Mouse (Mus musculus): ENCODE results near the gene Efl1. TPM values are rescaled to one million over a fixed set of nuclear protein-coding genes. Genes with fewer than 3 reads are reported as not detected.

Efl1 gene
- total and polyA plus RNA-seq, 3 experiments: 19.5 to 27.4 (median 21.0) TPM

DNA sequence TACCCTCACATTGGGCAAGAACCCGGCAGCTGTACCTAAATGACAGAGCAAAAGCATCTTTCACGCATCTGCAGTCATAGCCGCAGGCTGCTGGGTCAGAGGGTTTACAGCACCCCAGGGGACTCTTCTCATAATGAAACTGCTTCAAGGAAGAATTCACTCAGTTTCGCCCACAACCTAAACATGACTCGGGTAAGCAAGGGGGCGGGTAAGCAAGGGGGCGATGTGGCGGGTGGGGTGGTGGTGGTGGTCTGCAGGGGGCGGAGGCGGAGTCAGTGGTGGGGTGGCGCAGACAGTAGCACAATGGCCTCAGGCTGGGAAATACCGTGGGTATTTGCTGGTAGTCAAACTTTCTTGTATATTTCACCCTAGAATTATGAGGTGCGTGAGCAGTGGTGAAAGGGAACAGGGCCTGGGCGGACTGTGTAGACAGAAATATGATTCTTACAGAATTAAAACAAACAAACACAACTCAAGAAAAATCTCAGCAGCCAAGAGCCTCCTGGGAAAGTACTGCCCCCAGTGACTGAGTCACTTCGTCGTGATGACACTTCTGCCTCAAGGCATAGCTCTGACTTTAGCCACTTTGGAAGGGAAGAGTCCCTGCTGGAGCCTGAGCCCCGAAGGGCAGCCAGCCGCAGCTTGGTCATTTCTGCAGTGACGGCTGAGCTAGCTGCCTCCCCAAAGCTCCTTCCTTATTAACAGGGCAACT, 162.9 kb downstream of the Efl1 start:
- no peak overlapping the region for H3K9ac ChIP-seq (ENCODE audit: insufficient read depth, low read depth)
- H3K79me2 ChIP-seq (replicated peaks; ENCODE audit: control insufficient read depth, extremely low read depth, insufficient read depth, poor library complexity, severe bottlenecking): no peaks in the 10 kb centered on the region
- dilution Hi-C loops (cut with MboI; ENCODE audit: extremely low pct_ligation_motif_present, extremely low pct_unique_long_range_greater_than_20kb, low sequenced_read_pairs): no loop called here
- in situ Hi-C loops (cut with MboI; ENCODE audit: low pct_ligation_motif_present, low pct_unique_long_range_greater_than_20kb, low sequenced_read_pairs): no loop called here
- no peak overlapping the region; the same call in 1 of the 2 replicates for H3K27ac ChIP-seq (ENCODE audit: insufficient read depth, low read depth)
- H3K27me3 ChIP-seq (replicated peaks): peaks cover 15% of the 10 kb centered on the region
- H3K4me1 ChIP-seq (ENCODE audit: control insufficient read depth in 1 of 2, insufficient read depth in 2 of 2): peaks cover 16 to 61% of the 10 kb centered on the region in 2 experiments
- no peaks in the 10 kb centered on the region for H3K36me3 ChIP-seq (replicated peaks in 1 of 2; ENCODE audit: control insufficient read depth in 1 of 2, insufficient read depth in 1 of 2, low read length in 1 of 2)
- DNase-seq (ENCODE audit: extremely low read depth): peak; percentile 96
- H3K4me2 ChIP-seq (ENCODE audit: insufficient read depth, low read depth, poor library complexity, severe bottlenecking): peak overlapping the region; percentile 94
- TF ChIP-seq USF2 (conservative IDR thresholded peaks at IDR 0.05; ENCODE audit: low read depth, low read length): no peak
- TF ChIP-seq MAX (IDR thresholded peaks at IDR 0.05; ENCODE audit: low read length): no peak; the same call in 1 of the 2 replicates
- no peak for TF ChIP-seq CTCF (conservative IDR thresholded peaks at IDR 0.05 in 1 of 2, IDR thresholded peaks at IDR 0.05 in 1 of 2; ENCODE audit: low read depth in 2 of 2, low read length in 2 of 2)
- no peak for TF ChIP-seq PAX5 (IDR thresholded peaks at IDR 0.05; ENCODE audit: low read length)
- TF ChIP-seq HCFC1 (IDR thresholded peaks at IDR 0.05; ENCODE audit: low read depth, low read length): 0 out of 2 replicates have a peak, but pooled peaks have one; percentile 25
- TF ChIP-seq KAT2A (IDR thresholded peaks at IDR 0.05; ENCODE audit: insufficient replicate concordance, low read length): no peak
- peak; percentile 47 for TF ChIP-seq ELF1 (IDR thresholded peaks at IDR 0.05; ENCODE audit: low read depth, low read length)
- no peak for TF ChIP-seq MXI1 (IDR thresholded peaks at IDR 0.05; ENCODE audit: low read depth, low read length)
- no peak for TF ChIP-seq E2F4 (IDR thresholded peaks at IDR 0.05; ENCODE audit: insufficient replicate concordance, low read depth, low read length)
- no peak for TF ChIP-seq GABPA (IDR thresholded peaks at IDR 0.05; ENCODE audit: insufficient replicate concordance, low read depth, low read length)
- TF ChIP-seq ZC3H11A (IDR thresholded peaks at IDR 0.05; ENCODE audit: low read depth, low read length): no peak
- peak; percentile 94 for TF ChIP-seq MAFK (IDR thresholded peaks at IDR 0.05; ENCODE audit: insufficient replicate concordance, low read length)
- TF ChIP-seq TCF12 (IDR thresholded peaks at IDR 0.05; ENCODE audit: low read depth, low read length): peak; percentile 96
- TF ChIP-seq NRF1 (IDR thresholded peaks at IDR 0.05; ENCODE audit: low read depth, low read length): no peak
- peak; percentile 98 for TF ChIP-seq IRF4 (IDR thresholded peaks at IDR 0.05; ENCODE audit: low read depth, low read length)
- TF ChIP-seq MAZ (IDR thresholded peaks at IDR 0.05; ENCODE audit: low read depth, low read length): peak; percentile 88; the same call in 1 of the 2 replicates
- peak; percentile 96 for TF ChIP-seq BHLHE40 (IDR thresholded peaks at IDR 0.05; ENCODE audit: low read depth, low read length)
- no peak for TF ChIP-seq POLR2AphosphoS2 (IDR thresholded peaks at IDR 0.05; ENCODE audit: low read depth, low read length)
- no peak for TF ChIP-seq USF1 (IDR thresholded peaks at IDR 0.05; ENCODE audit: low read depth, low read length)
- peak; percentile 92 for TF ChIP-seq MEF2A (IDR thresholded peaks at IDR 0.05; ENCODE audit: borderline replicate concordance, low read depth, low read length)
- TF ChIP-seq SMC3 (IDR thresholded peaks at IDR 0.05; ENCODE audit: low read depth, low read length): peak; percentile 22
- TF ChIP-seq ZMIZ1 (IDR thresholded peaks at IDR 0.05; ENCODE audit: low read depth, low read length): no peak
- 0 out of 2 replicates have a peak, but pooled peaks have one; percentile 45 for TF ChIP-seq TBP (conservative IDR thresholded peaks at IDR 0.05; ENCODE audit: low read depth, low read length)
- no peak for TF ChIP-seq POLR2A (IDR thresholded peaks at IDR 0.05; ENCODE audit: low read depth, low read length)
- TF ChIP-seq ETS1 (conservative IDR thresholded peaks at IDR 0.05; ENCODE audit: low read depth, low read length): peak; percentile 94
- no peak for TF ChIP-seq NELFE (IDR thresholded peaks at IDR 0.05; ENCODE audit: low read depth, low read length)
- TF ChIP-seq ZKSCAN1 (IDR thresholded peaks at IDR 0.05; ENCODE audit: borderline replicate concordance, low read depth, low read length): no peak
- peak; percentile 90 for TF ChIP-seq JUND (conservative IDR thresholded peaks at IDR 0.05; ENCODE audit: low read depth, low read length)
- TF ChIP-seq CHD1 (IDR thresholded peaks at IDR 0.05; ENCODE audit: low read depth, low read length): no peak
- TF ChIP-seq EP300 (IDR thresholded peaks at IDR 0.05; ENCODE audit: low read length): peak; percentile 95
- TF ChIP-seq SIN3A (IDR thresholded peaks at IDR 0.05; ENCODE audit: low read length): peak; percentile 68; the same call in 1 of the 2 replicates
- TF ChIP-seq MYC (IDR thresholded peaks at IDR 0.05; ENCODE audit: low read depth, low read length): no peak
- peak; percentile 97 for TF ChIP-seq RCOR1 (conservative IDR thresholded peaks at IDR 0.05; ENCODE audit: low read depth, low read length)
- no peak for TF ChIP-seq ZNF384 (IDR thresholded peaks at IDR 0.05; ENCODE audit: low read depth, low read length)
- TF ChIP-seq CHD2 (IDR thresholded peaks at IDR 0.05; ENCODE audit: low read length): peak; percentile 83
- TF ChIP-seq RAD21 (IDR thresholded peaks at IDR 0.05; ENCODE audit: low read depth, low read length): peak; percentile 3
- TF ChIP-seq JUN (IDR thresholded peaks at IDR 0.05; ENCODE audit: insufficient read depth, low read depth, low read length): peak; percentile 91
- no peak for TF ChIP-seq UBTF (IDR thresholded peaks at IDR 0.05; ENCODE audit: low read depth, low read length)
- peaks cover 3% of the 10 kb centered on the region for H3K9me3 ChIP-seq (replicated peaks; ENCODE audit: low read length)
- H3K4me3 ChIP-seq (replicated peaks in 1 of 3; ENCODE audit: low read depth in 2 of 3, low read length in 2 of 3, poor library complexity in 1 of 3): peak overlapping the region in 2 of 3 experiments; percentile 23 to 29
